In genomic region chr5:108447857-108448256, GRCm38 (mm10) we compare ENCODE assay signal across 15 mouse cellular contexts. TPM values are rescaled to one million over a fixed set of nuclear protein-coding genes. Genes with fewer than 3 reads are reported as not detected.
DNase-seq lines count a peak whose midpoint lies in the region; ATAC-seq lines count a peak whose summit lies in the region.
"Had no signal": no experiment of that assay in that cellular context is flagged by ENCODE, and none has a peak within 500 bp of the region (broad histone marks: within the 10 kb centered on the region; RNA-seq: fewer than 3 reads in every experiment).

No protein-coding gene starts in this region.

- no peak for DNase-seq in heart, postnatal 10 days
- no peak for DNase-seq in lung, postnatal 4 days
- DNase-seq in left cerebral cortex, postnatal 25 days (ENCODE audit: low spot score in 2 of 2) = no peak
- no peak for DNase-seq in cerebellum, postnatal 25 days
- DNase-seq: cerebellum, postnatal 36 days; spleen, adult 18-20 months; thymus, adult 18-20 months had no signal

- H3K27me3 ChIP-seq in heart, embryonic 13.5 days (replicated peaks) = peaks cover 24% of the 10 kb centered on the region
- no peaks in the 10 kb centered on the region for H3K27me3 ChIP-seq in lung, embryonic 16.5 days (ENCODE audit: control insufficient read depth, insufficient read depth, low read depth, low read length)

- H3K4me1 ChIP-seq in heart, embryonic 13.5 days = peaks cover 16% of the 10 kb centered on the region
- H3K4me1 ChIP-seq in lung, embryonic 16.5 days (replicated peaks; ENCODE audit: control insufficient read depth, insufficient read depth, low read length) = peaks cover 6% of the 10 kb centered on the region

- intact Hi-C loops in heart, postnatal 10 days (cut with DNase I) = no loop called here
- intact Hi-C loops in left cerebral cortex, postnatal 25 days (cut with DNase I) = no loop called here

- no peak overlapping the region; the same call in 1 of the 2 replicates for H3K4me3 ChIP-seq in heart, embryonic 13.5 days
- H3K4me3 ChIP-seq in lung, embryonic 16.5 days (ENCODE audit: low read length) = peak overlapping the region; percentile 48; the same call in 1 of the 2 replicates

- peak overlapping the region; percentile 77 for H3K4me2 ChIP-seq in heart, embryonic 13.5 days
- H3K4me2 ChIP-seq in lung, embryonic 16.5 days (ENCODE audit: low read depth, low read length) = 0 out of 2 replicates have a peak overlapping the region, but pooled peaks have one; percentile 77

- ATAC-seq in heart, embryonic 13.5 days (ENCODE audit: extremely low read depth, insufficient number of reproducible peaks, low FRiP score, low TSS enrichment) = no peak
- no peak for ATAC-seq in lung, embryonic 16.5 days (ENCODE audit: low read depth)
- peak; percentile 45 for ATAC-seq in granulocyte monocyte progenitor cell, adult 5-6 weeks (replicated peaks; ENCODE audit: poor library complexity, severe bottlenecking)
- ATAC-seq in megakaryocyte progenitor cell, adult 5-6 weeks (replicated peaks; ENCODE audit: poor library complexity) = peak; percentile 15; the same call in 1 of the 2 replicates

- 75% methylated on average over 7 of the region's 7 CpGs for WGBS in heart, embryonic 13.5 days
- 69% methylated on average over 7 of the region's 7 CpGs for WGBS in lung, embryonic 16.5 days

- no peaks in the 10 kb centered on the region for H3K36me3 ChIP-seq in heart, embryonic 13.5 days
- H3K36me3 ChIP-seq in lung, embryonic 16.5 days (ENCODE audit: control insufficient read depth, insufficient read depth, low read length) = no peaks in the 10 kb centered on the region
- H3K36me3 ChIP-seq: G1E; midbrain, embryonic 10.5 days had no signal

- H3K27ac ChIP-seq in heart, embryonic 13.5 days (replicated peaks) = no peak overlapping the region
- H3K27ac ChIP-seq in lung, embryonic 16.5 days (ENCODE audit: low read length) = no peak overlapping the region
- H3K27ac ChIP-seq: midbrain, embryonic 10.5 days had no signal

- no peak overlapping the region for H3K9ac ChIP-seq in heart, embryonic 13.5 days
- H3K9ac ChIP-seq in lung, embryonic 16.5 days (ENCODE audit: low read length) = no peak overlapping the region

- no peaks in the 10 kb centered on the region for H3K9me3 ChIP-seq in heart, embryonic 13.5 days
- H3K9me3 ChIP-seq in lung, embryonic 16.5 days (ENCODE audit: control insufficient read depth, low read length) = no peaks in the 10 kb centered on the region
- H3K9me3 ChIP-seq: G1E; midbrain, embryonic 10.5 days had no signal

RNA-seq across cellular contexts. Expression of gene Mfsd7a, which starts 0.8 kb away (rescaled TPM):
- 0.19 and 0.40 TPM in 2 replicates for polyA plus RNA-seq in heart, embryonic 13.5 days (2015; fragmentation: Nextera tagmentation; extraction: Ambion mirVana)
- 1 to 10 TPM in 1 of 2 experiments, under 1 TPM in 1; 0.77 to 1.3 TPM for total RNA-seq in heart, postnatal 10 days (2021)
- 0.54 and 0.60 TPM in 2 replicates for polyA plus RNA-seq in lung, embryonic 16.5 days (2015; fragmentation: Nextera tagmentation; extraction: Ambion mirVana)
- 1.1 and 3.2 TPM in 2 replicates for total RNA-seq in granulocyte monocyte progenitor cell, adult 5-6 weeks (2014; fragmentation: Nextera tagmentation)
- total RNA-seq in granulocyte monocyte progenitor cell, adult 5-6 weeks (2017) = 0.95 and 2.0 TPM in 2 replicates
- total RNA-seq in megakaryocyte progenitor cell, adult 5-6 weeks (2015) = 0.59 and 1.6 TPM in 2 replicates
- 1.1 and 1.2 TPM in 2 replicates for total RNA-seq in megakaryocyte progenitor cell, adult 5-6 weeks (2017)
- under 1 TPM; 0.25 to 0.69 TPM for total RNA-seq in left cerebral cortex, postnatal 25 days (2021)
- polyA plus RNA-seq: erythroblast, embryonic 14.5 days; G1E; neural tube, embryonic 11.5 days had no signal

RNA-seq across cellular contexts. Expression of gene Pcgf3, which starts 13.2 kb away (rescaled TPM):
- polyA plus RNA-seq in heart, embryonic 13.5 days (2015; fragmentation: Nextera tagmentation; extraction: Ambion mirVana) = 15.3 and 17.8 TPM in 2 replicates
- total RNA-seq in heart, postnatal 10 days (2021) = 10 to 100 TPM; 46.2 to 54.8 TPM
- polyA plus RNA-seq in lung, embryonic 16.5 days (2015; fragmentation: Nextera tagmentation; extraction: Ambion mirVana) = 16.9 and 18.9 TPM in 2 replicates
- total RNA-seq in granulocyte monocyte progenitor cell, adult 5-6 weeks (2014; fragmentation: Nextera tagmentation) = 16.7 and 19.0 TPM in 2 replicates
- total RNA-seq in granulocyte monocyte progenitor cell, adult 5-6 weeks (2017) = 9.5 and 9.9 TPM in 2 replicates
- 15.8 and 21.1 TPM in 2 replicates for total RNA-seq in megakaryocyte progenitor cell, adult 5-6 weeks (2015)
- total RNA-seq in megakaryocyte progenitor cell, adult 5-6 weeks (2017) = 7.6 and 10.6 TPM in 2 replicates
- total RNA-seq in left cerebral cortex, postnatal 25 days (2021) = 10 to 100 TPM; 47.2 to 58.5 TPM

RNA-seq across cellular contexts. Expression of gene Atp5k, which starts 13.6 kb away (rescaled TPM):
- 723 and 856 TPM in 2 replicates for polyA plus RNA-seq in heart, embryonic 13.5 days (2015; fragmentation: Nextera tagmentation; extraction: Ambion mirVana)
- total RNA-seq in heart, postnatal 10 days (2021) = 100 to 1,000 TPM; 857 to 862 TPM
- polyA plus RNA-seq in lung, embryonic 16.5 days (2015; fragmentation: Nextera tagmentation; extraction: Ambion mirVana) = 324 and 387 TPM in 2 replicates
- 336 and 382 TPM in 2 replicates for total RNA-seq in granulocyte monocyte progenitor cell, adult 5-6 weeks (2014; fragmentation: Nextera tagmentation)
- total RNA-seq in granulocyte monocyte progenitor cell, adult 5-6 weeks (2017) = 162 and 258 TPM in 2 replicates
- 245 and 275 TPM in 2 replicates for total RNA-seq in megakaryocyte progenitor cell, adult 5-6 weeks (2015)
- total RNA-seq in megakaryocyte progenitor cell, adult 5-6 weeks (2017) = 222 and 254 TPM in 2 replicates
- total RNA-seq in left cerebral cortex, postnatal 25 days (2021) = 100 to 1,000 TPM; 270 to 287 TPM

RNA-seq across cellular contexts. Expression of gene Pde6b, which starts 59.7 kb away (rescaled TPM):
- polyA plus RNA-seq in heart, embryonic 13.5 days (2015; fragmentation: Nextera tagmentation; extraction: Ambion mirVana) = 0.20 and 0.23 TPM in 2 replicates
- total RNA-seq in heart, postnatal 10 days (2021) = not detected
- 0.50 TPM in 1 of 2 replicates, not detected in the other for polyA plus RNA-seq in lung, embryonic 16.5 days (2015; fragmentation: Nextera tagmentation; extraction: Ambion mirVana)
- not detected in 2 replicates for total RNA-seq in granulocyte monocyte progenitor cell, adult 5-6 weeks (2014; fragmentation: Nextera tagmentation)
- not detected in 2 replicates for total RNA-seq in granulocyte monocyte progenitor cell, adult 5-6 weeks (2017)
- not detected in 2 replicates for total RNA-seq in megakaryocyte progenitor cell, adult 5-6 weeks (2015)
- not detected in 2 replicates for total RNA-seq in megakaryocyte progenitor cell, adult 5-6 weeks (2017)
- total RNA-seq in left cerebral cortex, postnatal 25 days (2021) = under 1 TPM; 0.16 to 0.27 TPM
- polyA plus RNA-seq: erythroblast, embryonic 14.5 days; G1E had no signal

Comparison
In these comparisons a context has a peak if more than half of its experiments do, and no peak if none do; other contexts are left out.
1. ATAC-seq: peak in granulocyte monocyte progenitor cell, adult 5-6 weeks (single experiment) and megakaryocyte progenitor cell, adult 5-6 weeks (single experiment); none in heart, embryonic 13.5 days (single experiment) and lung, embryonic 16.5 days (single experiment).